In the genomic region with DNA sequence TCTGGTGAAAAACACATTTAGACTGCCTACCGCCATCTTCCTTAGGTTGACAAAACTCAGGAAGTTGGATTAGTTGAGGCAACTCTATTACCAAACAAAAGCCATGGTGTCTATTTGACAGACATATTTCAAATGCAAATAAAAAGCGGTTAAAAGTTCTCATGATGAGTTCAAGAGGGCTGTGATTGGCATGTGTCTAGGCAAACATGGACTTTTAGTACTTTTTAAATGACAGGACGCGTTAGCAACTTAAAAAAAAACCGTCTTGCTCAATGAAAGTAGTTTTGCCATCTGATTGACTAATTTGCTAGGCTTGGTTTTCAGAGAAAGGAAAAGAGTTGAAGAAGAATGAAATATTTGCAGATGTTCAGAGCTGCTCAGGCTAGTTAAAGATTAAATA, we compare ENCODE assay signal across 16 mouse cellular contexts.
"Had no signal": no experiment of that assay in that cellular context is flagged by ENCODE, and none has a peak within 500 bp of the region (broad histone marks: within the 10 kb centered on the region; RNA-seq: fewer than 3 reads in every experiment).

No protein-coding gene starts in this region.

- H3K9ac ChIP-seq: neural tube, embryonic 13.5 days; neural tube, embryonic 15.5 days; stomach, embryonic 15.5 days had no signal

- H3K27ac ChIP-seq: neural tube, embryonic 13.5 days; neural tube, embryonic 15.5 days; stomach, embryonic 15.5 days; stomach, postnatal 0 days had no signal

- H3K27me3 ChIP-seq: neural tube, embryonic 13.5 days; neural tube, embryonic 15.5 days; stomach, embryonic 15.5 days had no signal

- H3K4me3 ChIP-seq: neural tube, embryonic 13.5 days; neural tube, embryonic 15.5 days; stomach, embryonic 15.5 days had no signal

- H3K36me3 ChIP-seq: neural tube, embryonic 15.5 days; stomach, embryonic 15.5 days had no signal

- H3K4me2 ChIP-seq: neural tube, embryonic 13.5 days; neural tube, embryonic 15.5 days; stomach, embryonic 15.5 days had no signal

- H3K4me1 ChIP-seq: neural tube, embryonic 13.5 days; stomach, embryonic 15.5 days had no signal

- H3K9me3 ChIP-seq: neural tube, embryonic 13.5 days; neural tube, embryonic 15.5 days; stomach, embryonic 15.5 days had no signal

- DNase-seq: retina, postnatal 1 day; right cerebral cortex, adult 18-20 months; right cerebral cortex, postnatal 14 days; right cerebral cortex, postnatal 25 days; right cerebral cortex, postnatal 4 days; spleen, adult 18-20 months; thymus, adult 18-20 months; thymus, adult 2 months; thymus, postnatal 14 days; thymus, postnatal 25 days; thymus, postnatal 36 days; thymus, postnatal 4 days had no signal
